In genomic region chr7:29880056-29880455, GRCm38 (mm10) we compare ENCODE assay signal across 25 mouse cellular contexts. TPM values are rescaled to one million over a fixed set of nuclear protein-coding genes. Genes with fewer than 3 reads are reported as not detected.
DNase-seq lines count a peak whose midpoint lies in the region; ATAC-seq lines count a peak whose summit lies in the region.
"Had no signal": no experiment of that assay in that cellular context is flagged by ENCODE, and none has a peak within 500 bp of the region (broad histone marks: within the 10 kb centered on the region; RNA-seq: fewer than 3 reads in every experiment).

No protein-coding gene starts in this region.

- H3K27ac ChIP-seq in embryonic facial prominence, embryonic 14.5 days (replicated peaks; ENCODE audit: low read depth, low read length) = no peak overlapping the region
- H3K27ac ChIP-seq: embryonic facial prominence, embryonic 13.5 days; gastrocnemius, adult 2 months; hindbrain, embryonic 10.5 days; hindbrain, embryonic 13.5 days; intestine, embryonic 15.5 days had no signal

- H3K4me1 ChIP-seq in embryonic facial prominence, embryonic 14.5 days (ENCODE audit: control insufficient read depth, insufficient read depth, low read length) = no peaks in the 10 kb centered on the region
- H3K4me1 ChIP-seq: embryonic facial prominence, embryonic 13.5 days; hindbrain, embryonic 10.5 days; hindbrain, embryonic 13.5 days; intestine, embryonic 15.5 days had no signal

- peaks cover 37% of the 10 kb centered on the region for H3K9me3 ChIP-seq in embryonic facial prominence, embryonic 14.5 days (ENCODE audit: control insufficient read depth, low read length)

- H3K27me3 ChIP-seq in embryonic facial prominence, embryonic 14.5 days (replicated peaks; ENCODE audit: control insufficient read depth, insufficient read depth, low read length) = no peaks in the 10 kb centered on the region
- H3K27me3 ChIP-seq: embryonic facial prominence, embryonic 13.5 days; hindbrain, embryonic 13.5 days; intestine, embryonic 15.5 days had no signal

- H3K9ac ChIP-seq in embryonic facial prominence, embryonic 14.5 days (ENCODE audit: low read depth, low read length) = no peak overlapping the region
- H3K9ac ChIP-seq: embryonic facial prominence, embryonic 13.5 days; forebrain, postnatal 0 days; hindbrain, embryonic 13.5 days; intestine, embryonic 15.5 days had no signal

- no peak overlapping the region for H3K4me2 ChIP-seq in embryonic facial prominence, embryonic 14.5 days (ENCODE audit: low read depth, low read length)
- H3K4me2 ChIP-seq: embryonic facial prominence, embryonic 13.5 days; heart, embryonic 11.5 days; hindbrain, embryonic 13.5 days; intestine, embryonic 15.5 days had no signal

- peaks cover 24% of the 10 kb centered on the region for H3K36me3 ChIP-seq in embryonic facial prominence, embryonic 14.5 days (ENCODE audit: control insufficient read depth, insufficient read depth, low read length)

- peak; percentile 88 for ATAC-seq in embryonic facial prominence, embryonic 14.5 days (ENCODE audit: low read depth)
- ATAC-seq in monocyte, adult 5-6 weeks (replicated peaks; ENCODE audit: insufficient number of reproducible peaks, low FRiP score, low TSS enrichment, poor library complexity, severe bottlenecking) = no peak
- ATAC-seq: forebrain, embryonic 14.5 days; forebrain, postnatal 0 days; hindbrain, embryonic 16.5 days; intestine, embryonic 15.5 days had no signal

- no peak overlapping the region for H3K4me3 ChIP-seq in embryonic facial prominence, embryonic 14.5 days (ENCODE audit: low read depth, low read length)
- H3K4me3 ChIP-seq: embryonic facial prominence, embryonic 13.5 days; gastrocnemius, adult 2 months; hindbrain, embryonic 10.5 days; hindbrain, embryonic 13.5 days; intestine, embryonic 15.5 days had no signal

- peak; percentile 30 for DNase-seq in heart, adult 11 months
- DNase-seq in heart, adult 9 months (ENCODE audit: low spot score in 2 of 2) = no peak
- peak; percentile 16 for DNase-seq in retina, postnatal 1 day
- DNase-seq in retina, embryonic 14.5 days (ENCODE audit: low spot score) = no peak
- DNase-seq in embryonic facial prominence, embryonic 14.5 days (ENCODE audit: low spot score) = peak; percentile 79
- DNase-seq in embryo, embryonic 10.5 days (ENCODE audit: low spot score) = no peak
- DNase-seq: adrenal gland, adult 2 months; adrenal gland, postnatal 14 days; cerebellum, adult 11 months; cerebellum, adult 2 months; cerebellum, adult 9-11 months; cerebellum, postnatal 36 days; forebrain, postnatal 0 days; gastrocnemius, adult 2 months; gastrocnemius, postnatal 14 days; heart, adult 18-20 months; heart, postnatal 36 days had no signal

- 53% methylated on average over 7 of the region's 7 CpGs for WGBS in embryonic facial prominence, embryonic 14.5 days

RNA-seq across cellular contexts. Expression of gene Zfp420, which starts 20.3 kb away (rescaled TPM):
- 6.4 and 7.1 TPM in 2 replicates for polyA plus RNA-seq in embryonic facial prominence, embryonic 14.5 days (2014; fragmentation: Nextera tagmentation; extraction: Ambion mirVana)
- 1.8 to 7.7 TPM (median 4.7 TPM) in 3 replicates for total RNA-seq in monocyte, adult 5-6 weeks (2017)

RNA-seq across cellular contexts. Expression of gene Zfp27, which starts 26.3 kb away (rescaled TPM):
- 12.0 and 13.7 TPM in 2 replicates for polyA plus RNA-seq in embryonic facial prominence, embryonic 14.5 days (2014; fragmentation: Nextera tagmentation; extraction: Ambion mirVana)
- 4.4 to 8.6 TPM (median 5.5 TPM) in 3 replicates for total RNA-seq in monocyte, adult 5-6 weeks (2017)

RNA-seq across cellular contexts. Expression of gene Zfp940, which starts 26.6 kb away (rescaled TPM):
- 3.6 and 4.4 TPM in 2 replicates for polyA plus RNA-seq in embryonic facial prominence, embryonic 14.5 days (2014; fragmentation: Nextera tagmentation; extraction: Ambion mirVana)
- 0.32 to 3.5 TPM (median 1.4 TPM) in 3 replicates for total RNA-seq in monocyte, adult 5-6 weeks (2017)

RNA-seq across cellular contexts. Expression of gene Zfp383, which starts 28.0 kb away (rescaled TPM):
- 9.9 and 10.1 TPM in 2 replicates for polyA plus RNA-seq in embryonic facial prominence, embryonic 14.5 days (2014; fragmentation: Nextera tagmentation; extraction: Ambion mirVana)
- 0.95 to 2.2 TPM in 2 of 3 replicates, not detected in the other for total RNA-seq in monocyte, adult 5-6 weeks (2017)

Comparison
In these comparisons a context has a peak if more than half of its experiments do, and no peak if none do; other contexts are left out.
1. DNase-seq: peak in heart, adult 11 months (single experiment), retina, postnatal 1 day (single experiment) and embryonic facial prominence, embryonic 14.5 days (single experiment); none in heart, adult 9 months (0 of 2), retina, embryonic 14.5 days (single experiment) and embryo, embryonic 10.5 days (single experiment).